Mouse (Mus musculus) neural tube, embryonic 14.5 days (tissue): ENCODE results near the gene Arhgef19. TPM values are rescaled to one million over a fixed set of nuclear protein-coding genes. Genes with fewer than 3 reads are reported as not detected.

ENCODE experiments used
- ATAC-seq: fragments of 200-750 bp; cut with Nextera tagmentation; 2 replicates; pipeline ENCODE4 v1.8.0; 2017; ENCODE audit warnings: low read depth, mild to moderate bottlenecking, moderate TSS enrichment, moderate library complexity
- H3K27ac ChIP-seq: fragments of 300-500 bp; sonication (generic); 2 replicates; pipeline ENCODE4 v1.5.1; 2014; ENCODE audit warnings: low read depth, mild to moderate bottlenecking, control low read depth, low read length, moderate library complexity, mixed read lengths
- H3K27me3 ChIP-seq: fragments of 300-500 bp; sonication (generic); 2 replicates; pipeline ENCODE4 v1.6.1; 2014; ENCODE audit warnings: low read length; ENCODE audit not compliant: control insufficient read depth, insufficient read depth
- H3K36me3 ChIP-seq: fragments of 300-500 bp; sonication (generic); 2 replicates; pipeline ENCODE4 v1.6.1; 2014; ENCODE audit warnings: low read length, mixed read lengths; ENCODE audit not compliant: control insufficient read depth, insufficient read depth
- H3K4me1 ChIP-seq: fragments of 300-500 bp; sonication (generic); 2 replicates; pipeline ENCODE4 v1.6.1; 2014; ENCODE audit warnings: low read length; ENCODE audit not compliant: control insufficient read depth, insufficient read depth
- H3K4me2 ChIP-seq: fragments of 300-500 bp; sonication (generic); 2 replicates; pipeline ENCODE4 v1.6.1; 2014; ENCODE audit warnings: mild to moderate bottlenecking, low read depth, low read length, control low read depth
- H3K4me3 ChIP-seq: fragments of 300-500 bp; sonication (generic); 2 replicates; pipeline ENCODE4 v1.5.1; 2014; ENCODE audit warnings: low read depth, low read length, control low read depth, mixed read lengths
- H3K9ac ChIP-seq: fragments of 300-500 bp; sonication (generic); replicated peaks from 2 replicates; pipeline ENCODE4 v1.6.1; 2014; ENCODE audit warnings: low read depth, mild to moderate bottlenecking, control low read depth, low read length, mixed read lengths
- H3K9me3 ChIP-seq: fragments of 300-500 bp; sonication (generic); 2 replicates; pipeline ENCODE4 v1.6.1; 2016; ENCODE audit warnings: low read length; ENCODE audit not compliant: control insufficient read depth
- WGBS: fragments of 180-500 bp; shearing (Covaris S2); extraction: QIAGEN DNeasy Blood & Tissue Kit; methylation state at CpG from one replicate; pipeline ENCODE4 v1.1.7; 2014; 5-methylcytosine and 5-hydroxymethylcytosine counted together
- polyA plus RNA-seq: library from polyadenylated mRNA; unstranded; fragments of >200 nt; fragmentation: Nextera tagmentation; extraction: Ambion mirVana; gene quantifications from 2 replicates; pipeline ENCODE4 v1.2.1, GENCODE M21; 2014

Arhgef19 gene
- polyA plus RNA-seq, 1 experiment from 2014 or later, result 0.68 TPM

DNA sequence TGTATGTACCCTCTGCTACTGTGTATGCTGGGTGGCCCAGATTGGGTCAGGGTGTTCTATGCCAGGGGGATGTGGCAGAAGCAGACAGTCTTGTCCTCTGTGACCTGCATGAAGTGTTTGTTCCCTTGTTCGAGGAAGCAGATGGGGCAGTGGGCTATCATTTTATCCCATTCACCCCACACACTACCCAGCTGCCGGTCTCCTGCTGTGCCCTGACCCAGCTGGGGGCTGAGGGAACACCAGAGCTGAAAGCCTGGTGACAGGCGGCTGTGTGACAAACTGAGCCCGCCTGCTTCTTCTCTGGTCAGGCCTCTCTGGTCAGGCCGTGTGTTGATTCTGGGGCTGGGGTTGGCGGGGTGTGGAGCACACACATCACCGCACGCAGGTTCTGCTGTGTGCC is 66.8 kb downstream of the Arhgef19 start:
- Histone ChIP-seq H3K9ac (no peak overlapping the region), H3K27ac (no peak overlapping the region), H3K4me1 (peaks cover 12% of the 10 kb centered on the region), H3K4me3 (no peak overlapping the region), H3K9me3 (no peaks in the 10 kb centered on the region), H3K36me3 (no peaks in the 10 kb centered on the region), H3K4me2 (no peak overlapping the region), H3K27me3 (peaks cover 11% of the 10 kb centered on the region)
- WGBS, result 15% methylated on average over 8 of the region's 8 CpGs
- ATAC-seq, result no peak

Other genes starting within 250 kb of the Arhgef19 start
- gene Mfap2, start 229.1 kb upstream of the Arhgef19 start, polyA plus RNA-seq, result 109 and 229 TPM in 2 replicates
- gene Crocc, start 178.9 kb upstream of the Arhgef19 start, polyA plus RNA-seq, result 4.8 and 5.2 TPM in 2 replicates
- gene Necap2, start 161.1 kb upstream of the Arhgef19 start, polyA plus RNA-seq, result 37.0 and 49.9 TPM in 2 replicates
- 0.50 and 0.79 TPM in 2 replicates for gene Spata21, start 151.2 kb upstream of the Arhgef19 start, polyA plus RNA-seq
- 13.2 and 13.7 TPM in 2 replicates for gene Szrd1, start 99.7 kb upstream of the Arhgef19 start, polyA plus RNA-seq
- gene Fbxo42, start 91.6 kb upstream of the Arhgef19 start, polyA plus RNA-seq, result 28.3 and 31.7 TPM in 2 replicates
- 8.5 and 9.2 TPM in 2 replicates for gene Rsg1, start 25.5 kb upstream of the Arhgef19 start, polyA plus RNA-seq
- gene Epha2, start 61.7 kb downstream of the Arhgef19 start, polyA plus RNA-seq, result 0.21 and 0.52 TPM in 2 replicates
- 28.8 and 47.7 TPM in 2 replicates for gene Fam131c, start 128.7 kb downstream of the Arhgef19 start, polyA plus RNA-seq
- 0.33 TPM in 1 of 2 replicates, not detected in the other for gene Clcnka, start 159.2 kb downstream of the Arhgef19 start, polyA plus RNA-seq
- gene Clcnkb, start 176.5 kb downstream of the Arhgef19 start, polyA plus RNA-seq, result not detected in 2 replicates
- gene Hspb7, start 181.3 kb downstream of the Arhgef19 start, polyA plus RNA-seq, result 0.12 TPM in 1 of 2 replicates, not detected in the other
- 0.39 TPM in 1 of 2 replicates, not detected in the other for gene Srarp, start 196.6 kb downstream of the Arhgef19 start, polyA plus RNA-seq
- 32.2 and 36.6 TPM in 2 replicates for gene Zbtb17, start 205.2 kb downstream of the Arhgef19 start, polyA plus RNA-seq